Mouse (Mus musculus) hindbrain, embryonic 11.5 days (tissue): ENCODE measurements around the gene Ccdc120. TPM values are rescaled to one million over a fixed set of nuclear protein-coding genes. Genes with fewer than 3 reads are reported as not detected.
A peak's percentile ranks its signal among the peaks of the same experiment; 100 is the strongest.
"Not testable (repeated sequence)": the region's sequence is repeated elsewhere in the genome, so short reads cannot be mapped to it uniquely, and the experiment has no call there.

Experiments
- ATAC-seq: fragments of 200-750 bp; cut with Nextera tagmentation; 2 replicates; pipeline ENCODE4 v1.8.0; 2017; ENCODE audit warnings: mild to moderate bottlenecking, moderate TSS enrichment, moderate library complexity; ENCODE audit not compliant: low FRiP score
- DNase-seq: peaks from one replicate; pipeline ENCODE4 v3.0.0-alpha.2; 2015; ENCODE audit warnings: low spot score
- H3K27ac ChIP-seq: fragments of 300-500 bp; sonication (generic); 2 replicates; pipeline ENCODE4 v1.5.1; 2014; ENCODE audit warnings: mild to moderate bottlenecking, low read depth, low read length
- H3K27me3 ChIP-seq: fragments of 300-500 bp; sonication (generic); 2 replicates; pipeline ENCODE4 v1.6.1; 2014; ENCODE audit warnings: mild to moderate bottlenecking, low read length, moderate library complexity, mixed read lengths; ENCODE audit not compliant: control insufficient read depth, insufficient read depth
- H3K36me3 ChIP-seq: fragments of 300-500 bp; sonication (generic); 2 replicates; pipeline ENCODE4 v1.6.1; 2014; ENCODE audit warnings: mild to moderate bottlenecking, low read length, moderate library complexity, mixed read lengths; ENCODE audit not compliant: control insufficient read depth, insufficient read depth
- H3K4me1 ChIP-seq: fragments of 300-500 bp; sonication (generic); replicated peaks from 2 replicates; pipeline ENCODE4 v1.6.1; 2014; ENCODE audit warnings: low read length, mixed read lengths; ENCODE audit not compliant: control insufficient read depth, insufficient read depth
- H3K4me2 ChIP-seq: fragments of 300-500 bp; sonication (generic); replicated peaks from 2 replicates; pipeline ENCODE4 v1.6.1; 2014; ENCODE audit warnings: mild to moderate bottlenecking, low read depth, low read length
- H3K4me3 ChIP-seq: fragments of 300-500 bp; sonication (generic); 2 replicates; pipeline ENCODE4 v1.5.1; 2014; ENCODE audit warnings: low read depth, low read length
- H3K9ac ChIP-seq: fragments of 300-500 bp; sonication (generic); 2 replicates; pipeline ENCODE4 v1.6.1; 2014; ENCODE audit warnings: low read depth, low read length
- H3K9me3 ChIP-seq: fragments of 300-500 bp; sonication (generic); 2 replicates; pipeline ENCODE4 v1.6.1; 2016; ENCODE audit warnings: low read length; ENCODE audit not compliant: control insufficient read depth
- WGBS: fragments of 180-500 bp; shearing (Covaris S2); extraction: QIAGEN DNeasy Blood & Tissue Kit; methylation state at CpG from one replicate; pipeline ENCODE4 v1.1.7; 2014; 5-methylcytosine and 5-hydroxymethylcytosine counted together
- polyA plus RNA-seq: library from polyadenylated mRNA; unstranded; fragments of >200 nt; fragmentation: Nextera tagmentation; extraction: Ambion mirVana; gene quantifications from 2 replicates; pipeline ENCODE4 v1.2.1, GENCODE M21; 2014

Gene Ccdc120
- polyA plus RNA-seq, 1 experiment from 2014 or later: 21.5 TPM

DNA sequence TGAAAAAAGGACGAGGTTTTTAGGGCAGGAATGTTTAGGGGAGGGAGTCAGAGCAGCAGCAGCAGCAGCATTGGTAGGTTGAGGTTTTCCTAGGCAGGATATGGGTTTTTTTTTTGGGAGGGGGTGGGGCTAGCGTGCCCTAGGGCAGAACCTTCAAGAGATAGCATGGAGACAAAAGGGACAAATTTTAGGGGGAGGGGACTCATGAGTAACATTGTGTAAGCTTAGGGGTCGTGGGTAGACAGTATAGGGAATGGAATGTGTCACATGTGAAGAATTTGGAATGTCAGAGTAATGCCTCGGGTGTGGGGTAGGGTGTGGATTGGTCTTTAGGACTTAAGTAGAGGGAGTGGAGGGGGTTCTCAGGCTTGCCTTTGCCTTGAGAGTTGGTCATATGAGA is 28.0 kb downstream of the Ccdc120 start:
- H3K9ac ChIP-seq: no peak overlapping the region
- H3K9me3 ChIP-seq: no peaks in the 10 kb centered on the region
- peak overlapping the region; percentile 66 for H3K4me2 ChIP-seq
- no peak overlapping the region for H3K27ac ChIP-seq
- 28% methylated on average over 4 of the region's 4 CpGs for WGBS
- H3K27me3 ChIP-seq: no peaks in the 10 kb centered on the region
- H3K4me1 ChIP-seq: no peaks in the 10 kb centered on the region
- H3K36me3 ChIP-seq: no peaks in the 10 kb centered on the region
- DNase-seq: no peak
- peak overlapping the region; percentile 48 for H3K4me3 ChIP-seq
- ATAC-seq: no peak; the same call in 1 of the 2 replicates

- Histone ChIP-seq H3K4me2 (peak overlapping the region; percentile 66), H3K4me1 (no peaks in the 10 kb centered on the region), H3K27me3 (no peaks in the 10 kb centered on the region), H3K27ac (no peak overlapping the region), H3K9me3 (no peaks in the 10 kb centered on the region), H3K9ac (peak overlapping the region; percentile 19; the same call in 1 of the 2 replicates), H3K36me3 (no peaks in the 10 kb centered on the region), H3K4me3 (peak overlapping the region; percentile 48)
- no peak for DNase-seq
- no peak for ATAC-seq
- 24% methylated on average over 11 of the region's 11 CpGs for WGBS
Observed at GRCm38 (mm10) chrX:7722282-7722611, 28.5 kb downstream of the Ccdc120 start.

- H3K4me3 ChIP-seq: peak within 1 kb of the TSS; percentile 48
- no peaks in the 10 kb centered on the region for H3K4me1 ChIP-seq
- DNase-seq (peak; percentile 72), ATAC-seq (peak; percentile 90)
- peak within 1 kb of the TSS; percentile 12; the same call in 1 of the 2 replicates for H3K27ac ChIP-seq
- H3K9me3 ChIP-seq: no peaks in the 10 kb centered on the region
- H3K4me2 ChIP-seq: peak within 1 kb of the TSS; percentile 66
- H3K36me3 ChIP-seq: no peaks in the 10 kb centered on the region
- H3K27me3 ChIP-seq: no peaks in the 10 kb centered on the region
- peak within 1 kb of the TSS; percentile 32; the same call in 1 of the 2 replicates for H3K9ac ChIP-seq
- 23% methylated on average over 22 of the region's 22 CpGs for WGBS
Observed at GRCm38 (mm10) chrX:7721514-7722281, 29.0 kb downstream of the Ccdc120 start, which contains the start of gene Gm45208. Gm45208 (plus strand) TSS chrX:7722245.

DNA sequence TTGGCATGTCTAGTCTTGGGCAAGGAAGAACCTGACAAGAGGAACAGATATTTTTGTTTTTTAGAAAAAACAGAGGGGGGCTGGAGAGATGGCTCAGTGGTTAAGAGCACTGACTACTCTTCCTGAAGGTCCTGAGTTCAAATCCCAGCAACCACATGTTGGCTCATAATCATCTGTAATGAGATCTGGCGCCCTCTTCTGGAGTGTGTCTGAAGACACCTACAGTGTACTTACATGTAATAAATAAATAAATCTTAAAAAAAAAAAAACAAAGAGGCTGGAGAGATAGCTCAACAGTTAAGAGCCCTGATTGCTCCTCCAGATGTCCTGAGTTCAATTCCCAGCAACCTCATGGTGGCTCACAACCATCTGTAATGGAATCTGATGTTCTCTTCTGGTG is 34.6 kb downstream of the Ccdc120 start:
- not testable (repeated sequence) for H3K4me3 ChIP-seq, H3K27me3 ChIP-seq, H3K4me1 ChIP-seq, H3K9me3 ChIP-seq, H3K27ac ChIP-seq, H3K9ac ChIP-seq, DNase-seq, H3K4me2 ChIP-seq, ATAC-seq, H3K36me3 ChIP-seq
- 43% methylated on average over 1 of the region's 1 CpGs for WGBS

GRCm38 (mm10) chrX:7714135-7714899 is 36.4 kb downstream of the Ccdc120 start, which contains the start of gene Wdr45:
Wdr45 (plus strand) TSS chrX:7714333.
- ATAC-seq (peak; percentile 98), DNase-seq (peak; percentile 87)
- WGBS: 14% methylated on average over 27 of the region's 60 CpGs
- H3K27ac ChIP-seq, H3K4me1 ChIP-seq, H3K9me3 ChIP-seq, H3K27me3 ChIP-seq, H3K36me3 ChIP-seq: not testable (repeated sequence)
- peak within 1 kb of the TSS; percentile 34; the same call in 1 of the 2 replicates for H3K9ac ChIP-seq
- H3K4me3 ChIP-seq: peak within 1 kb of the TSS; percentile 28
- peak within 1 kb of the TSS; percentile 30 for H3K4me2 ChIP-seq

- Histone ChIP-seq H3K9ac (peak overlapping the region; percentile 34; the same call in 1 of the 2 replicates), H3K4me2 (peak overlapping the region; percentile 30), H3K4me3 (peak overlapping the region; percentile 28)
- H3K27me3 ChIP-seq, DNase-seq, H3K9me3 ChIP-seq, H3K4me1 ChIP-seq, ATAC-seq, H3K36me3 ChIP-seq, H3K27ac ChIP-seq: not testable (repeated sequence)
- WGBS: 34% methylated on average over 5 of the region's 12 CpGs
Observed at GRCm38 (mm10) chrX:7713764-7714134, 37.0 kb downstream of the Ccdc120 start.

- 18% methylated on average over 33 of the region's 33 CpGs for WGBS
- H3K9me3 ChIP-seq: no peaks in the 10 kb centered on the region
- DNase-seq (peak; percentile 82), ATAC-seq (peak; percentile 95)
- peak within 1 kb of the TSS; percentile 45 for H3K4me2 ChIP-seq
- no peaks in the 10 kb centered on the region for H3K36me3 ChIP-seq
- H3K9ac ChIP-seq: peak within 1 kb of the TSS; percentile 50; the same call in 1 of the 2 replicates
- no peaks in the 10 kb centered on the region for H3K27me3 ChIP-seq
- no peaks in the 10 kb centered on the region for H3K4me1 ChIP-seq
- peak within 1 kb of the TSS; percentile 51 for H3K4me3 ChIP-seq
- no peak within 1 kb of the TSS for H3K27ac ChIP-seq
Observed at GRCm38 (mm10) chrX:7696954-7697381, 53.7 kb downstream of the Ccdc120 start, which contains the start of gene Gpkow. Gpkow (plus strand) TSS chrX:7697131.

DNA sequence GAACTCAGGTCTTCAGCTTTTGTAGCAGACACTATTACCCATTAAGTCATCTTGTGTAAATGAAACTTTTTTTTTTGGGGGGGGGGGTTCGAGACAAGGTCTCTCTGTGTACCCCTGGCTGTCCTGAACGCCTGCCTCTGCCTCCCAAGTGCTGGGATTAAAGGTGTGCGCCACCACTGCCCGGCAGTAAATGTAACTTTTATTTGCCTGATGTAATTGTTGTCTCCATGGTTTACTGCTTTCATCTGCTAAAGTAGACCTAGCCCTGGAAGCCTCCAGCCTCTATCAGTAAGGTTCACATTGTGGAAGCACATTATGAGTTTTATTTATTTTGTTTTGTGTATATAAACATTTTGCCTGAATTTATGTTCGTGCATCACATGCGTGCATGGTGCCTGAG is 54.2 kb downstream of the Ccdc120 start:
- no peak overlapping the region for H3K27ac ChIP-seq
- no peaks in the 10 kb centered on the region for H3K36me3 ChIP-seq
- no peak overlapping the region for H3K9ac ChIP-seq
- H3K4me1 ChIP-seq: no peaks in the 10 kb centered on the region
- H3K9me3 ChIP-seq: no peaks in the 10 kb centered on the region
- ATAC-seq (peak; percentile 52), DNase-seq (no peak)
- no peak overlapping the region for H3K4me3 ChIP-seq
- no peak overlapping the region for H3K4me2 ChIP-seq
- WGBS: 46% methylated on average over 6 of the region's 6 CpGs
- H3K27me3 ChIP-seq: no peaks in the 10 kb centered on the region
